Mouse (Mus musculus): ENCODE measurements around the gene Med12. TPM values are rescaled to one million over a fixed set of nuclear protein-coding genes. Genes with fewer than 3 reads are reported as not detected.

The Med12 gene
- polyA plus RNA-seq (2015; fragmentation: Illumina TruSeq; extraction: RNeasy Lipid Tissue Mini Kit (QIAGEN cat#74804); ENCODE audit: insufficient read depth, low replicate concordance) = 81.4 TPM

GRCm38 (mm10) chrX:101273875-101274738 lies at the start of gene Med12:
Gene Med12 (plus strand): TSS chrX:101274030.

GRCm38 (mm10) chrX:101253952-101254729 lies 19.7 kb upstream of the Med12 start, which contains the start of gene Foxo4:
Gene Foxo4 (plus strand): TSS chrX:101254528.

GRCm38 (mm10) chrX:101263892-101264291 lies 9.9 kb upstream of the Med12 start, which contains the start of gene Gm614:
Gene Gm614 (minus strand): TSS chrX:101263992.

GRCm38 (mm10) chrX:101268025-101268754 lies 5.6 kb upstream of the Med12 start, which contains the start of gene Il2rg:
Gene Il2rg (minus strand): TSS chrX:101268255.

GRCm38 (mm10) chrX:101268755-101269124 lies 5.1 kb upstream of the Med12 start, which contains the start of gene Gm20489:
Gene Gm20489 (minus strand): TSS chrX:101269023.

GRCm38 (mm10) chrX:101299055-101299454 lies 25.2 kb downstream of the Med12 start, which contains the start of gene Nlgn3:
Gene Nlgn3 (plus strand): TSS chrX:101299168.

Other genes with a start within 250 kb of the Med12 start
- not detected for gene Tex11, start 214.4 kb upstream of the Med12 start, polyA plus RNA-seq (2015; fragmentation: Illumina TruSeq; extraction: RNeasy Lipid Tissue Mini Kit (QIAGEN cat#74804); ENCODE audit: insufficient read depth, low replicate concordance)
- gene Slc7a3, start 188.0 kb upstream of the Med12 start, polyA plus RNA-seq (2015; fragmentation: Illumina TruSeq; extraction: RNeasy Lipid Tissue Mini Kit (QIAGEN cat#74804); ENCODE audit: insufficient read depth, low replicate concordance) = 0.84 TPM
- 31.4 TPM for gene Snx12, start 51.5 kb upstream of the Med12 start, polyA plus RNA-seq (2015; fragmentation: Illumina TruSeq; extraction: RNeasy Lipid Tissue Mini Kit (QIAGEN cat#74804); ENCODE audit: insufficient read depth, low replicate concordance)
- gene Foxo4, start 19.5 kb upstream of the Med12 start, polyA plus RNA-seq (2015; fragmentation: Illumina TruSeq; extraction: RNeasy Lipid Tissue Mini Kit (QIAGEN cat#74804); ENCODE audit: insufficient read depth, low replicate concordance) = 21.2 TPM
- 16.0 TPM for gene Gm614, start 10.0 kb upstream of the Med12 start, polyA plus RNA-seq (2015; fragmentation: Illumina TruSeq; extraction: RNeasy Lipid Tissue Mini Kit (QIAGEN cat#74804); ENCODE audit: insufficient read depth, low replicate concordance)
- gene Il2rg, start 5.8 kb upstream of the Med12 start, polyA plus RNA-seq (2015; fragmentation: Illumina TruSeq; extraction: RNeasy Lipid Tissue Mini Kit (QIAGEN cat#74804); ENCODE audit: insufficient read depth, low replicate concordance) = 666 TPM
- gene Gm20489, start 5.0 kb upstream of the Med12 start, polyA plus RNA-seq (2015; fragmentation: Illumina TruSeq; extraction: RNeasy Lipid Tissue Mini Kit (QIAGEN cat#74804); ENCODE audit: insufficient read depth, low replicate concordance) = not detected
- 0.68 TPM for gene Nlgn3, start 25.1 kb downstream of the Med12 start, polyA plus RNA-seq (2015; fragmentation: Illumina TruSeq; extraction: RNeasy Lipid Tissue Mini Kit (QIAGEN cat#74804); ENCODE audit: insufficient read depth, low replicate concordance)
- not detected for gene Gjb1, start 102.3 kb downstream of the Med12 start, polyA plus RNA-seq (2015; fragmentation: Illumina TruSeq; extraction: RNeasy Lipid Tissue Mini Kit (QIAGEN cat#74804); ENCODE audit: insufficient read depth, low replicate concordance)
- 37.7 TPM for gene Zmym3, start 146.8 kb downstream of the Med12 start, polyA plus RNA-seq (2015; fragmentation: Illumina TruSeq; extraction: RNeasy Lipid Tissue Mini Kit (QIAGEN cat#74804); ENCODE audit: insufficient read depth, low replicate concordance)
- 337 TPM for gene Nono, start 155.3 kb downstream of the Med12 start, polyA plus RNA-seq (2015; fragmentation: Illumina TruSeq; extraction: RNeasy Lipid Tissue Mini Kit (QIAGEN cat#74804); ENCODE audit: insufficient read depth, low replicate concordance)
- gene Itgb1bp2, start 175.1 kb downstream of the Med12 start, polyA plus RNA-seq (2015; fragmentation: Illumina TruSeq; extraction: RNeasy Lipid Tissue Mini Kit (QIAGEN cat#74804); ENCODE audit: insufficient read depth, low replicate concordance) = 1.6 TPM

Measured in spleen, adult 10 weeks (tissue).